Mouse (Mus musculus): ENCODE data around the gene Baz1b. TPM values are rescaled to one million over a fixed set of nuclear protein-coding genes. Genes with fewer than 3 reads are reported as not detected.

Baz1b gene
- total and polyA plus RNA-seq, 3 experiments = 44.5 to 81.5 (median 72.9) TPM

DNA sequence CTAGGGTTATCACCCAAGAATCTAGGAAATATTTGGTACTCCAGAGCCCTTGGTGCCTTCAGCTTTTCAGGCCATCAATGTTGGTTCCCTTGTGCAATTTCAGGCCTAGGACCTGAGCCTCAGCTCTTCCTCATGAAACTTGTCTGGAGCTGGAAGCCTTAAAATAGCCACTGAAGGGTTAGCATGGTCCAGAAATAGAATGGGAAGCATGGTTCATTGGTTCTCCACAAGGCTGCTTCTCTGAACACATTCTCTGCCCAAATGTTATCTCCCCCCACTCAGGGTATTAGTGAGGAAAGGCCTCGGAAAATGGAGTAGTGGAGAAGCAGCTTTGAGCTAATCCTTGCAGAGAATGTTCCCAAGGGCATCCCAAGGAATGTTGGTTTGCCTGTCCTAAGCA is 54.4 kb downstream of the Baz1b start:
- H3K79me2 ChIP-seq (ENCODE audit: control insufficient read depth, insufficient read depth, low read length, poor library complexity) = no peaks in the 10 kb centered on the region
- H3K27me3 ChIP-seq (ENCODE audit: control insufficient read depth in 1 of 2, insufficient read depth in 2 of 2, low read length in 2 of 2) = no peaks in the 10 kb centered on the region
- H3K9me3 ChIP-seq (replicated peaks; ENCODE audit: insufficient read depth, low read length) = no peaks in the 10 kb centered on the region
- no peak overlapping the region for H3K4me3 ChIP-seq (ENCODE audit: control insufficient read depth in 1 of 2, insufficient read depth in 1 of 2, low read depth in 2 of 2, low read length in 2 of 2)
- H3K27ac ChIP-seq (ENCODE audit: control insufficient read depth, low read depth, low read length) = no peak overlapping the region
- H3K4me1 ChIP-seq (ENCODE audit: control insufficient read depth in 1 of 2, insufficient read depth in 2 of 2, low read length in 2 of 2) = no peaks in the 10 kb centered on the region
- H3K9ac ChIP-seq (ENCODE audit: control insufficient read depth, low read depth, low read length, poor library complexity, severe bottlenecking) = no peak overlapping the region
- no peak for DNase-seq (ENCODE audit: low read depth, low spot score)
- peaks cover 0 to 34% of the 10 kb centered on the region in 2 experiments; a peak in 2 of 4 replicates for H3K36me3 ChIP-seq (ENCODE audit: control insufficient read depth in 1 of 2, insufficient read depth in 2 of 2, low read length in 2 of 2)
- TF ChIP-seq TAL1 (IDR thresholded peaks at IDR 0.05; ENCODE audit: low read length) (no peak), JUND (IDR thresholded peaks at IDR 0.05; ENCODE audit: low read depth, low read length) (no peak), SIN3A (IDR thresholded peaks at IDR 0.05; ENCODE audit: low read length) (no peak), ZMIZ1 (IDR thresholded peaks at IDR 0.05; ENCODE audit: low read depth, low read length) (no peak), CHD1 (IDR thresholded peaks at IDR 0.05; ENCODE audit: low read depth, low read length) (no peak), ZNF384 (IDR thresholded peaks at IDR 0.05; ENCODE audit: low read depth, low read length) (no peak)

- H3K27ac ChIP-seq (ENCODE audit: control insufficient read depth, low read depth, low read length) = no peak overlapping the region
- DNase-seq (ENCODE audit: low read depth, low spot score) = no peak
- no peak for TF ChIP-seq UBTF (IDR thresholded peaks at IDR 0.05; ENCODE audit: borderline replicate concordance, insufficient read depth, low read depth, low read length)
- no peak for TF ChIP-seq RAD21 (IDR thresholded peaks at IDR 0.05; ENCODE audit: low read depth, low read length)
- TF ChIP-seq CHD1 (IDR thresholded peaks at IDR 0.05; ENCODE audit: low read depth, low read length) = no peak
- TF ChIP-seq TAL1 (IDR thresholded peaks at IDR 0.05; ENCODE audit: low read length) = no peak
- TF ChIP-seq POLR2AphosphoS5 (IDR thresholded peaks at IDR 0.05; ENCODE audit: borderline replicate concordance, low read depth, low read length) = no peak
- no peak for TF ChIP-seq BHLHE40 (IDR thresholded peaks at IDR 0.05; ENCODE audit: borderline replicate concordance, low read depth, low read length)
- TF ChIP-seq ETS1 (IDR thresholded peaks at IDR 0.05; ENCODE audit: low read depth, low read length) = no peak
- no peak for TF ChIP-seq USF1 (IDR thresholded peaks at IDR 0.05; ENCODE audit: low read depth, low read length)
- no peak for TF ChIP-seq RCOR1 (IDR thresholded peaks at IDR 0.05; ENCODE audit: low read depth, low read length)
- no peak for TF ChIP-seq MXI1 (IDR thresholded peaks at IDR 0.05; ENCODE audit: low read depth, low read length)
- TF ChIP-seq NRF1 (IDR thresholded peaks at IDR 0.05; ENCODE audit: insufficient read depth, low read depth, low read length, poor library complexity, severe bottlenecking) = no peak
- TF ChIP-seq E2F4 (IDR thresholded peaks at IDR 0.05; ENCODE audit: borderline replicate concordance, low read depth, low read length) = no peak
- TF ChIP-seq KAT2A (conservative IDR thresholded peaks at IDR 0.05; ENCODE audit: low read depth, low read length) = no peak
- no peak for TF ChIP-seq GATA1 (IDR thresholded peaks at IDR 0.05; ENCODE audit: low read depth, low read length)
- TF ChIP-seq NELFE (IDR thresholded peaks at IDR 0.05; ENCODE audit: low read depth, low read length) = no peak
- TF ChIP-seq GABPA (IDR thresholded peaks at IDR 0.05; ENCODE audit: low read depth, low read length) = no peak
- no peak for TF ChIP-seq HCFC1 (IDR thresholded peaks at IDR 0.05; ENCODE audit: low read depth, low read length)
- no peak for TF ChIP-seq MAFK (IDR thresholded peaks at IDR 0.05; ENCODE audit: borderline replicate concordance, low read depth, low read length)
- no peaks in the 10 kb centered on the region for H3K79me2 ChIP-seq (ENCODE audit: control insufficient read depth, insufficient read depth, low read length, poor library complexity)
- H3K27me3 ChIP-seq (ENCODE audit: control insufficient read depth in 1 of 2, insufficient read depth in 2 of 2, low read length in 2 of 2) = no peaks in the 10 kb centered on the region
- no peaks in the 10 kb centered on the region for H3K4me1 ChIP-seq (ENCODE audit: control insufficient read depth in 1 of 2, insufficient read depth in 2 of 2, low read length in 2 of 2)
- H3K9ac ChIP-seq (ENCODE audit: control insufficient read depth, low read depth, low read length, poor library complexity, severe bottlenecking) = no peak overlapping the region
- no peak overlapping the region for H3K4me3 ChIP-seq (ENCODE audit: control insufficient read depth in 1 of 2, insufficient read depth in 1 of 2, low read depth in 2 of 2, low read length in 2 of 2)
- H3K36me3 ChIP-seq (ENCODE audit: control insufficient read depth in 1 of 2, insufficient read depth in 2 of 2, low read length in 2 of 2) = peaks cover 0 to 35% of the 10 kb centered on the region in 2 experiments; a peak in 2 of 4 replicates
- no peaks in the 10 kb centered on the region for H3K9me3 ChIP-seq (replicated peaks; ENCODE audit: insufficient read depth, low read length)
Measured at GRCm38 (mm10) chr5:135242136-135242535, 55.1 kb downstream of the Baz1b start.
